Mouse (Mus musculus): ENCODE measurements around the gene Defb5. TPM values are rescaled to one million over a fixed set of nuclear protein-coding genes. Genes with fewer than 3 reads are reported as not detected.
"Not testable (repeated sequence)": the region's sequence is repeated elsewhere in the genome, so short reads cannot be mapped to it uniquely, and the experiment has no call there.

The Defb5 gene
- not detected in 2 replicates for polyA plus RNA-seq (2012; rRNA removed)

DNA sequence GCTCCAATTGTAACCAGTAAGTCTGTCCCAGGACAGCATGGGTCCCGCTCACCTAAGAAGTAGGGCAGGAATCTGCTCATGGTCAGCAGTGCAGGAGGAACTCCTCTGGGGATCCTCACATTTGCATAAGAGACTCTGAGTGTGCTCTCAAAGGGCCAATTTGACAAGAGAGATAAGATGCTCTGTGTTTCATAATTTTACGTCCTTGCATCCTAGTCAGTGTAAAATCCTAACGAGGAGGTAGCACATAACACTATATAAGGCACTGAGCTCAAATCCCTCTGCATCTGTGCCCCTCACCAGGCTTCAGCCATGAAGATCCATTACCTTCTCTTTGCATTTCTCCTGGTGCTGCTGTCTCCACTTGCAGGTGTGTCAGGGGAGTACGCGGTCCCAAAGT, at the start of gene Defb5:
Gene Defb5, plus strand, starts transcription at position 301 of the 400 bp plus-strand sequence.
- TF ChIP-seq POLR2A (IDR thresholded peaks at IDR 0.05; ENCODE audit: borderline replicate concordance, extremely low read depth, insufficient read depth, insufficient read length, poor library complexity, severe bottlenecking), result no peak
- DNase-seq (ENCODE audit: low read depth), result no peak

GRCm38 (mm10) chr8:19225161-19225560, 22.2 kb upstream of the Defb5 start, which contains the start of gene Defb6:
Gene Defb6, plus strand, starts transcription at chr8:19225478.
- DNase-seq (ENCODE audit: low read depth), result no peak
- TF ChIP-seq POLR2A (IDR thresholded peaks at IDR 0.05; ENCODE audit: borderline replicate concordance, extremely low read depth, insufficient read depth, insufficient read length, poor library complexity, severe bottlenecking), result no peak
- no peak for TF ChIP-seq CTCF (IDR thresholded peaks at IDR 0.05; ENCODE audit: borderline replicate concordance, extremely low read depth, insufficient read depth, insufficient read length)

- DNase-seq (ENCODE audit: low read depth), result no peak
- no peak for TF ChIP-seq CTCF (IDR thresholded peaks at IDR 0.05; ENCODE audit: borderline replicate concordance, extremely low read depth, insufficient read depth, insufficient read length)
- TF ChIP-seq POLR2A (IDR thresholded peaks at IDR 0.05; ENCODE audit: borderline replicate concordance, extremely low read depth, insufficient read depth, insufficient read length, poor library complexity, severe bottlenecking), result no peak
Measured at GRCm38 (mm10) chr8:19238101-19238500, 9.3 kb upstream of the Defb5 start.

GRCm38 (mm10) chr8:19239616-19240015, 7.8 kb upstream of the Defb5 start, which contains the start of gene Defb46:
Gene Defb46, plus strand, starts transcription at chr8:19239916.
- TF ChIP-seq CTCF (IDR thresholded peaks at IDR 0.05; ENCODE audit: borderline replicate concordance, extremely low read depth, insufficient read depth, insufficient read length) (no peak), POLR2A (IDR thresholded peaks at IDR 0.05; ENCODE audit: borderline replicate concordance, extremely low read depth, insufficient read depth, insufficient read length, poor library complexity, severe bottlenecking) (no peak)
- DNase-seq (ENCODE audit: low read depth), result no peak

GRCm38 (mm10) chr8:19258136-19258535, 10.8 kb downstream of the Defb5 start:
- no peak for TF ChIP-seq POLR2A (IDR thresholded peaks at IDR 0.05; ENCODE audit: borderline replicate concordance, extremely low read depth, insufficient read depth, insufficient read length, poor library complexity, severe bottlenecking)
- DNase-seq (ENCODE audit: low read depth), result no peak

- TF ChIP-seq CTCF (IDR thresholded peaks at IDR 0.05; ENCODE audit: borderline replicate concordance, extremely low read depth, insufficient read depth, insufficient read length), result no peak
- TF ChIP-seq POLR2A (IDR thresholded peaks at IDR 0.05; ENCODE audit: borderline replicate concordance, extremely low read depth, insufficient read depth, insufficient read length, poor library complexity, severe bottlenecking), result no peak
- DNase-seq (ENCODE audit: low read depth), result no peak
Measured at GRCm38 (mm10) chr8:19259667-19260066, 12.3 kb downstream of the Defb5 start.

DNA sequence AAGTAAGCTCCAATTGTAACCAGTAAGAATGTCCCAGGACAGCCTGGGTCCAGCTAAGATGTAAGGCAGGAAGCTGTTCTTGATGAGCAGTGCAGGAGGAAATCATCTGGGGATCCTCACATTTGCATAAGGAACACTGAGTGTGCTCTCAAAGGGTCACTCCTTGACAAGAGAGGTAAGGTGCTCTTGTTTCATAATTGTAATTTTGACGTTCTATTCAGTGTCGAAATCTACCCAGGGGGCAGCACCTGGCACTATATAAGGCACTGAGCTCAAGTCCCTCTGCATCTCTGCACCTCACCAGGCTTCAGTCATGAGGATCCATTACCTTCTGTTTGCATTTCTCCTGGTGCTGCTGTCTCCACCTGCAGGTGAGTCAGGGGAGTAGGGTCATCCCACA, 45.7 kb downstream of the Defb5 start, which contains the start of gene Defb3:
Gene Defb3, plus strand, starts transcription at position 301 of the 400 bp plus-strand sequence.
- not testable (repeated sequence) for DNase-seq (ENCODE audit: low read depth)

DNA sequence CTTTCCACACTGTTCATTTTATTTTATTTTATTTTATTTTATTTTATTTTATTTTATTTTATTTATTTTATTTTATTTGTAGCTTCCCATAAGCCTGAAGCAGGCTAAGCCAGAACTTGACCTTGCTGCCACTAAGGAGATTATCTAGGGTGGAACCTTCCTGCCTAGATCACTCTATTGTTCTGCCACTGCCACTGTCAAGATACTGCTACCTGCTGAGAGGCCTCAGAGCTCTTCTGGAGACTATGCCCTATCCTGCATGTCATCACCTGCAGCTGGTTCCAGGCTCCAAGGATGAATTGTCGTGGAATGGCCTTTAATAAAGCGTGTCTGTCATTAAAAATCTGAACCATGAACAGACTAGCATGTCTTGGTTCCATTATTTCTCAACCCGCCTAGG, 51.0 kb downstream of the Defb5 start:
- DNase-seq (ENCODE audit: low read depth), result not testable (repeated sequence)

Other genes starting within 250 kb of the Defb5 start
- not detected in 2 replicates for gene Defb38, start 221.0 kb upstream of the Defb5 start, polyA plus RNA-seq (2012; rRNA removed)
- not detected in 2 replicates for gene Defb39, start 182.8 kb upstream of the Defb5 start, polyA plus RNA-seq (2012; rRNA removed)
- not detected in 2 replicates for gene Defb12, start 132.7 kb upstream of the Defb5 start, polyA plus RNA-seq (2012; rRNA removed)
- not detected in 2 replicates for gene Defb34, start 123.8 kb upstream of the Defb5 start, polyA plus RNA-seq (2012; rRNA removed)
- not detected in 2 replicates for gene Gm45826, start 106.8 kb upstream of the Defb5 start, polyA plus RNA-seq (2012; rRNA removed)
- gene Defb14, start 53.2 kb upstream of the Defb5 start, polyA plus RNA-seq (2012; rRNA removed), result not detected in 2 replicates
- gene Defb4, start 48.9 kb upstream of the Defb5 start, polyA plus RNA-seq (2012; rRNA removed), result not detected in 2 replicates
- gene Defb6, start 22.1 kb upstream of the Defb5 start, polyA plus RNA-seq (2012; rRNA removed), result not detected in 2 replicates
- not detected in 2 replicates for gene Defb46, start 7.7 kb upstream of the Defb5 start, polyA plus RNA-seq (2012; rRNA removed)
- not detected in 2 replicates for gene Defb3, start 45.8 kb downstream of the Defb5 start, polyA plus RNA-seq (2012; rRNA removed)
- gene Defb8, start 200.0 kb downstream of the Defb5 start, polyA plus RNA-seq (2012; rRNA removed), result not detected in 2 replicates
- gene Defb7, start 247.5 kb downstream of the Defb5 start, polyA plus RNA-seq (2012; rRNA removed), result not detected in 2 replicates

Data from brain, embryonic 14.5 days (tissue).